10 mouse cellular contexts compared by ENCODE assay signal in the genomic region with DNA sequence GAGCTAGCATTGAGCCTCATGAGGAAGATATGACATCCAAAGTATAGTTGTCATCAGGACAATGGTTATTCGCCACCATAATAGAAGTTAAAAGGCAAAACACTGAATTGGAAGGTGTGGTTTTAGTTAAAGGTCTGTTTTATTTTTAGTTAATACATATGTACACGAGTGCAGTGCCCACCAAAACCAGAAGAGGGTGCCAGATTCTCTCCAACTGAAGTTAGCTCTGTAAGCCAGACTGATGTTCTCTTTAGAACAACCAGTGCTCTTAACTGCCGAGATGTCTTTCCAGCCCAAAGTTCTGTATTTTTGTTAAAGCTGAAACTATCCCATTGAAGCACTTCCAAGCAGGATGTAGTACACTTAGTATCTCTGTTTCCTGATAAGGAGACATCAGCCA. TPM values are rescaled to one million over a fixed set of nuclear protein-coding genes. Genes with fewer than 3 reads are reported as not detected.
DNase-seq lines count a peak whose midpoint lies in the region; ATAC-seq and TF ChIP-seq lines count a peak whose summit lies in the region.
"Had no signal": no experiment of that assay in that cellular context is flagged by ENCODE, and none has a peak within 500 bp of the region (broad histone marks: within the 10 kb centered on the region; RNA-seq: fewer than 3 reads in every experiment).

No protein-coding gene starts in this region.

- ATAC-seq in intestine, postnatal 0 days: no peak
- ATAC-seq in intestine, embryonic 15.5 days: no peak

- H3K27ac ChIP-seq in intestine, postnatal 0 days (ENCODE audit: low read depth, low read length): no peak overlapping the region
- H3K27ac ChIP-seq in intestine, embryonic 15.5 days: no peak overlapping the region
- H3K27ac ChIP-seq: lung, embryonic 15.5 days had no signal

- intact Hi-C loops in left cerebral cortex, postnatal 10 days (cut with DNase I): loop anchor here (10.0 kb wide), 1 partner anchor 214 kb away; a partner anchor contains a TSS

- 0 out of 2 replicates have a peak, but pooled peaks cover 2% of the 10 kb centered on the region for H3K4me1 ChIP-seq in intestine, postnatal 0 days (replicated peaks; ENCODE audit: control insufficient read depth, insufficient read depth, low read length)
- peaks cover 11% of the 10 kb centered on the region for H3K4me1 ChIP-seq in intestine, embryonic 15.5 days (replicated peaks)
- peaks cover 34% of the 10 kb centered on the region for H3K4me1 ChIP-seq in E14TG2a.4 (replicated peaks; ENCODE audit: low read depth, low read length)

- H3K9ac ChIP-seq in intestine, postnatal 0 days (ENCODE audit: low read depth, low read length): no peak overlapping the region
- no peak overlapping the region for H3K9ac ChIP-seq in intestine, embryonic 15.5 days
- H3K9ac ChIP-seq: lung, embryonic 15.5 days had no signal

- H3K9me3 ChIP-seq in intestine, postnatal 0 days (ENCODE audit: control insufficient read depth): no peaks in the 10 kb centered on the region
- no peaks in the 10 kb centered on the region for H3K9me3 ChIP-seq in intestine, embryonic 15.5 days
- H3K9me3 ChIP-seq in E14TG2a.4 (ENCODE audit: low read length): no peaks in the 10 kb centered on the region
- H3K9me3 ChIP-seq: lung, embryonic 15.5 days had no signal

- H3K27me3 ChIP-seq in intestine, postnatal 0 days (replicated peaks; ENCODE audit: control insufficient read depth, insufficient read depth, low read length): no peaks in the 10 kb centered on the region
- no peaks in the 10 kb centered on the region for H3K27me3 ChIP-seq in intestine, embryonic 15.5 days (replicated peaks)
- H3K27me3 ChIP-seq in E14TG2a.4 (ENCODE audit: insufficient read depth, low read length) (no peaks in the 10 kb centered on the region), myocyte (ENCODE audit: control insufficient read depth, insufficient read depth, insufficient read length) (no peaks in the 10 kb centered on the region)
- H3K27me3 ChIP-seq: lung, embryonic 15.5 days had no signal

- TF ChIP-seq POLR2A in myocyte (IDR thresholded peaks at IDR 0.05; ENCODE audit: insufficient read length, low read depth): no peak

- 6% methylated on average over 3 of the region's 3 CpGs for WGBS in intestine, postnatal 0 days
- 9% methylated on average over 3 of the region's 3 CpGs for WGBS in intestine, embryonic 15.5 days

- peak; percentile 82 for DNase-seq in adrenal gland, postnatal 10 days
- DNase-seq in frontal cortex, postnatal 25 days (ENCODE audit: low spot score in 2 of 2): peak; percentile 64 to 72
- peak; percentile 70 to 71 for DNase-seq in left cerebral cortex, postnatal 10 days (ENCODE audit: extremely low spot score in 1 of 2, low spot score in 2 of 2)
- DNase-seq in thymus, postnatal 25 days: peak; percentile 72

- H3K79me2 ChIP-seq in myocyte (ENCODE audit: control insufficient read depth, insufficient read depth): peaks cover 6% of the 10 kb centered on the region

- no peak overlapping the region for H3ac ChIP-seq in myocyte (ENCODE audit: control insufficient read depth, insufficient read length)

- no peaks in the 10 kb centered on the region for H3K36me3 ChIP-seq in intestine, postnatal 0 days (ENCODE audit: control insufficient read depth, insufficient read depth)
- no peaks in the 10 kb centered on the region for H3K36me3 ChIP-seq in intestine, embryonic 15.5 days
- H3K36me3 ChIP-seq in E14TG2a.4 (ENCODE audit: insufficient read depth, low read length) (peaks cover 7% of the 10 kb centered on the region), myocyte (ENCODE audit: control insufficient read depth, insufficient read depth) (no peaks in the 10 kb centered on the region)
- H3K36me3 ChIP-seq: lung, embryonic 15.5 days had no signal

- peak; percentile 89 for TF ChIP-seq CTCF in intestine, postnatal 0 days (IDR thresholded peaks at IDR 0.05; ENCODE audit: low read depth)
- TF ChIP-seq CTCF in E14TG2a.4 (conservative IDR thresholded peaks at IDR 0.05; ENCODE audit: low read length): peak; percentile 92

- no peak overlapping the region for H3K4me3 ChIP-seq in intestine, postnatal 0 days (ENCODE audit: low read depth, low read length)
- H3K4me3 ChIP-seq in intestine, embryonic 15.5 days (replicated peaks): no peak overlapping the region
- H3K4me3 ChIP-seq in E14TG2a.4 (replicated peaks; ENCODE audit: low read length): no peak overlapping the region
- H3K4me3 ChIP-seq in myocyte: no peak overlapping the region
- H3K4me3 ChIP-seq: erythroblast, embryonic 14.5 days; lung, embryonic 15.5 days had no signal

- no peak overlapping the region for H3K4me2 ChIP-seq in intestine, postnatal 0 days (replicated peaks; ENCODE audit: low read depth)
- no peak overlapping the region for H3K4me2 ChIP-seq in intestine, embryonic 15.5 days (replicated peaks)
- peak overlapping the region; percentile 26 for H3K4me2 ChIP-seq in myocyte (ENCODE audit: low read depth)
- H3K4me2 ChIP-seq: lung, embryonic 15.5 days had no signal

TF ChIP-seq in myocyte, 11 proteins besides CTCF, POLR2A, EP300 and RAD21:
- TF ChIP-seq TCF12 (IDR thresholded peaks at IDR 0.05; ENCODE audit: insufficient read depth, poor library complexity, severe bottlenecking) (no peak), TCF3 (IDR thresholded peaks at IDR 0.05; ENCODE audit: insufficient read length, low read depth) (no peak), POLR2AphosphoS2 (IDR thresholded peaks at IDR 0.05; ENCODE audit: insufficient read length, low read depth) (no peak), MAX (IDR thresholded peaks at IDR 0.05; ENCODE audit: low read depth) (no peak), SRF (IDR thresholded peaks at IDR 0.05; ENCODE audit: control insufficient read depth, insufficient read length, low read depth) (no peak), MYOD1 (IDR thresholded peaks at IDR 0.05; ENCODE audit: control insufficient read depth in 1 of 3, insufficient read length in 2 of 3, low read depth in 2 of 3) (no peak), MYOG (IDR thresholded peaks at IDR 0.05; ENCODE audit: control insufficient read depth in 1 of 3, insufficient read depth in 1 of 3, insufficient read length in 2 of 3, low read depth in 2 of 3) (no peak)
TF ChIP-seq in myocyte: peak in this region for 0.

RNA-seq across cellular contexts. Expression of a gene that starts 4.2 kb away (rescaled TPM):
- polyA plus RNA-seq in intestine, postnatal 0 days (2015; fragmentation: Nextera tagmentation; extraction: Ambion mirVana): 173 and 180 TPM in 2 replicates
- 181 and 185 TPM in 2 replicates for polyA plus RNA-seq in intestine, embryonic 15.5 days (2015; fragmentation: Nextera tagmentation; extraction: Ambion mirVana)
- total RNA-seq in adrenal gland, postnatal 10 days (2021): 10 to 100 TPM; 52.7 to 53.6 TPM
- 10 to 100 TPM; 86.0 to 93.8 TPM for total RNA-seq in left cerebral cortex, postnatal 10 days (2021)
- 249 TPM for polyA plus RNA-seq in myocyte (2012; fragmentation: generic; extraction: Trizol)

RNA-seq across cellular contexts. Expression of a gene that starts 10.8 kb away (rescaled TPM):
- polyA plus RNA-seq in intestine, postnatal 0 days (2015; fragmentation: Nextera tagmentation; extraction: Ambion mirVana): 0.65 and 0.78 TPM in 2 replicates
- polyA plus RNA-seq in intestine, embryonic 15.5 days (2015; fragmentation: Nextera tagmentation; extraction: Ambion mirVana): 1.8 and 1.9 TPM in 2 replicates
- under 1 TPM; 0.64 to 0.69 TPM for total RNA-seq in adrenal gland, postnatal 10 days (2021)
- not detected for total RNA-seq in left cerebral cortex, postnatal 10 days (2021)
- polyA plus RNA-seq in myocyte (2012; fragmentation: generic; extraction: Trizol): 0.06 TPM

RNA-seq across cellular contexts. Expression of a gene that starts 11.2 kb away (rescaled TPM):
- polyA plus RNA-seq in intestine, postnatal 0 days (2015; fragmentation: Nextera tagmentation; extraction: Ambion mirVana): 13,232 and 14,059 TPM in 2 replicates
- polyA plus RNA-seq in intestine, embryonic 15.5 days (2015; fragmentation: Nextera tagmentation; extraction: Ambion mirVana): 5,581 and 6,050 TPM in 2 replicates
- total RNA-seq in adrenal gland, postnatal 10 days (2021): 100 to 1,000 TPM; 527 to 606 TPM
- 100 to 1,000 TPM; 445 to 456 TPM for total RNA-seq in left cerebral cortex, postnatal 10 days (2021)
- 2,413 TPM for polyA plus RNA-seq in myocyte (2012; fragmentation: generic; extraction: Trizol)

RNA-seq across cellular contexts. Expression of a gene that starts 15.7 kb away (rescaled TPM):
- not detected in 2 replicates for polyA plus RNA-seq in intestine, postnatal 0 days (2015; fragmentation: Nextera tagmentation; extraction: Ambion mirVana)
- not detected in 2 replicates for polyA plus RNA-seq in intestine, embryonic 15.5 days (2015; fragmentation: Nextera tagmentation; extraction: Ambion mirVana)
- 10 to 100 TPM; 26.0 to 27.9 TPM for total RNA-seq in adrenal gland, postnatal 10 days (2021)
- not detected for total RNA-seq in left cerebral cortex, postnatal 10 days (2021)
- not detected for polyA plus RNA-seq in myocyte (2012; fragmentation: generic; extraction: Trizol)
- polyA plus RNA-seq: erythroblast, embryonic 14.5 days; lung, embryonic 15.5 days had no signal

RNA-seq across cellular contexts. Expression of a gene that starts 17.7 kb away (rescaled TPM):
- polyA plus RNA-seq in intestine, postnatal 0 days (2015; fragmentation: Nextera tagmentation; extraction: Ambion mirVana): 1.1 and 1.2 TPM in 2 replicates
- 2.6 and 2.7 TPM in 2 replicates for polyA plus RNA-seq in intestine, embryonic 15.5 days (2015; fragmentation: Nextera tagmentation; extraction: Ambion mirVana)
- total RNA-seq in adrenal gland, postnatal 10 days (2021): 10 to 100 TPM; 42.4 to 47.3 TPM
- total RNA-seq in left cerebral cortex, postnatal 10 days (2021): 1 to 10 TPM; 3.0 to 3.1 TPM
- 0.13 TPM for polyA plus RNA-seq in myocyte (2012; fragmentation: generic; extraction: Trizol)
